Mouse (Mus musculus): ENCODE measurements around the gene Ctdsp1.

Ctdsp1 gene

GRCm38 (mm10) chr1:74444538-74444937 is 53.2 kb downstream of the Ctdsp1 start:
- no peak for DNase-seq (ENCODE audit: low read depth, low spot score)

Measured in brain, embryonic 18.5 days (tissue).